Mouse (Mus musculus): Measurements from ENCODE around the gene Trp53i13.

GRCm38 (mm10) chr11:77504377-77504776 is 11.4 kb downstream of the Trp53i13 start:
- TF ChIP-seq CTCF (IDR thresholded peaks at IDR 0.05; ENCODE audit: borderline replicate concordance, control insufficient read depth, extremely low read depth, insufficient read depth, low read length, poor library complexity): no peak
- no peak for TF ChIP-seq POLR2A (IDR thresholded peaks at IDR 0.05; ENCODE audit: control insufficient read depth, extremely low read depth, insufficient read depth, low read length, poor library complexity)

Measured in thymus, adult 2 months (tissue).